Mouse (Mus musculus): ENCODE measurements at regions not wholly inside any gene's neighbourhood (a gene's known extent, or its start where the extent isn't known, plus 50 kb on each side); places are given as distances from the start of the nearest gene placed in this dataset.
A peak's percentile ranks its signal among the peaks of the same experiment; 100 is the strongest.

GRCm38 (mm10) chr1:57265012-57265760 is 112.2 kb upstream of the 1700066M21Rik start:
- H3K4me2 ChIP-seq (ENCODE audit: low read depth) = no peak overlapping the region
- no peaks in the 10 kb centered on the region for H3K27me3 ChIP-seq (ENCODE audit: control insufficient read depth, insufficient read depth, low read length)
- DNase-seq (ENCODE audit: low read depth in 3 of 3, low spot score in 3 of 3) = no peak
- H3K4me3 ChIP-seq (ENCODE audit: insufficient read depth in 1 of 2, low read depth in 2 of 2, low read length in 2 of 2) = no peak overlapping the region
- no peak overlapping the region for H3K9ac ChIP-seq (replicated peaks)
- no peak overlapping the region for H3K27ac ChIP-seq
- H3K9me3 ChIP-seq (ENCODE audit: control insufficient read depth, low read length) = no peaks in the 10 kb centered on the region
- TF ChIP-seq CTCF (IDR thresholded peaks at IDR 0.05; ENCODE audit: low read depth) (no peak), EP300 (IDR thresholded peaks at IDR 0.05; ENCODE audit: low read depth) (no peak)
- ATAC-seq (ENCODE audit: insufficient read depth) = no peak
- 41% methylated on average over 12 of the region's 12 CpGs for WGBS (ENCODE audit: insufficient replicate concordance)
- peaks cover 0 to 5% of the 10 kb centered on the region in 2 experiments; a peak in 1 of 4 replicates for H3K4me1 ChIP-seq (replicated peaks; ENCODE audit: control insufficient read depth in 2 of 2, insufficient read depth in 2 of 2, low read length in 1 of 2)
- H3K36me3 ChIP-seq (replicated peaks; ENCODE audit: control insufficient read depth, insufficient read depth, low read depth) = no peaks in the 10 kb centered on the region

GRCm38 (mm10) chr1:57266695-57267094 is 110.7 kb upstream of the 1700066M21Rik start:
- H3K4me3 ChIP-seq (ENCODE audit: insufficient read depth in 1 of 2, low read depth in 2 of 2, low read length in 2 of 2) = no peak overlapping the region
- TF ChIP-seq CTCF (IDR thresholded peaks at IDR 0.05; ENCODE audit: low read depth) = no peak
- TF ChIP-seq EP300 (IDR thresholded peaks at IDR 0.05; ENCODE audit: low read depth) = no peak
- H3K9me3 ChIP-seq (ENCODE audit: control insufficient read depth, low read length) = no peaks in the 10 kb centered on the region
- DNase-seq (ENCODE audit: low read depth in 3 of 3, low spot score in 3 of 3) = no peak
- no peaks in the 10 kb centered on the region for H3K27me3 ChIP-seq (ENCODE audit: control insufficient read depth, insufficient read depth, low read length)
- H3K4me2 ChIP-seq (ENCODE audit: low read depth) = no peak overlapping the region
- 59% methylated on average over 4 of the region's 4 CpGs for WGBS (ENCODE audit: insufficient replicate concordance)
- no peak overlapping the region for H3K27ac ChIP-seq
- no peak overlapping the region for H3K9ac ChIP-seq (replicated peaks)
- peaks cover 0 to 5% of the 10 kb centered on the region in 2 experiments; a peak in 1 of 4 replicates for H3K4me1 ChIP-seq (replicated peaks; ENCODE audit: control insufficient read depth in 2 of 2, insufficient read depth in 2 of 2, low read length in 1 of 2)
- no peaks in the 10 kb centered on the region for H3K36me3 ChIP-seq (replicated peaks; ENCODE audit: control insufficient read depth, insufficient read depth, low read depth)
- ATAC-seq (ENCODE audit: insufficient read depth) = no peak

GRCm38 (mm10) chr1:57267851-57268250 is 109.6 kb upstream of the 1700066M21Rik start:
- TF ChIP-seq EP300 (IDR thresholded peaks at IDR 0.05; ENCODE audit: low read depth) (no peak; the same call in 1 of the 2 replicates), CTCF (IDR thresholded peaks at IDR 0.05; ENCODE audit: low read depth) (no peak)
- Histone ChIP-seq H3K4me2 (ENCODE audit: low read depth) (no peak overlapping the region), H3K27ac (no peak overlapping the region), H3K36me3 (replicated peaks; ENCODE audit: control insufficient read depth, insufficient read depth, low read depth) (no peaks in the 10 kb centered on the region), H3K9ac (replicated peaks) (no peak overlapping the region), H3K9me3 (ENCODE audit: control insufficient read depth, low read length) (no peaks in the 10 kb centered on the region), H3K4me1 (replicated peaks; ENCODE audit: control insufficient read depth in 2 of 2, insufficient read depth in 2 of 2, low read length in 1 of 2) (peaks cover 0 to 5% of the 10 kb centered on the region in 2 experiments; a peak in 1 of 4 replicates), H3K27me3 (ENCODE audit: control insufficient read depth, insufficient read depth, low read length) (no peaks in the 10 kb centered on the region), H3K4me3 (ENCODE audit: insufficient read depth in 1 of 2, low read depth in 2 of 2, low read length in 2 of 2) (no peak overlapping the region)
- WGBS (ENCODE audit: insufficient replicate concordance) = 11% methylated on average over 2 of the region's 2 CpGs
- no peak for ATAC-seq (ENCODE audit: insufficient read depth)
- DNase-seq (ENCODE audit: low read depth in 3 of 3, low spot score in 3 of 3) = no peak

GRCm38 (mm10) chr1:57269679-57270354 is 107.6 kb upstream of the 1700066M21Rik start:
- no peak overlapping the region for H3K4me2 ChIP-seq (ENCODE audit: low read depth)
- TF ChIP-seq CTCF (IDR thresholded peaks at IDR 0.05; ENCODE audit: low read depth) = peak; percentile 48
- TF ChIP-seq EP300 (IDR thresholded peaks at IDR 0.05; ENCODE audit: low read depth) = no peak
- no peaks in the 10 kb centered on the region for H3K36me3 ChIP-seq (replicated peaks; ENCODE audit: control insufficient read depth, insufficient read depth, low read depth)
- H3K27me3 ChIP-seq (ENCODE audit: control insufficient read depth, insufficient read depth, low read length) = no peaks in the 10 kb centered on the region
- 39% methylated on average over 13 of the region's 13 CpGs for WGBS (ENCODE audit: insufficient replicate concordance)
- no peak overlapping the region for H3K9ac ChIP-seq (replicated peaks)
- no peak for ATAC-seq (ENCODE audit: insufficient read depth)
- H3K27ac ChIP-seq = no peak overlapping the region
- no peaks in the 10 kb centered on the region for H3K9me3 ChIP-seq (ENCODE audit: control insufficient read depth, low read length)
- no peak overlapping the region for H3K4me3 ChIP-seq (ENCODE audit: insufficient read depth in 1 of 2, low read depth in 2 of 2, low read length in 2 of 2)
- DNase-seq (ENCODE audit: low read depth in 3 of 3, low spot score in 3 of 3) = no peak
- peaks cover 0 to 5% of the 10 kb centered on the region in 2 experiments; a peak in 1 of 4 replicates for H3K4me1 ChIP-seq (replicated peaks; ENCODE audit: control insufficient read depth in 2 of 2, insufficient read depth in 2 of 2, low read length in 1 of 2)

- Histone ChIP-seq H3K4me3 (ENCODE audit: insufficient read depth in 1 of 2, low read depth in 2 of 2, low read length in 2 of 2) (no peak overlapping the region), H3K36me3 (replicated peaks; ENCODE audit: control insufficient read depth, insufficient read depth, low read depth) (no peaks in the 10 kb centered on the region), H3K4me1 (replicated peaks; ENCODE audit: control insufficient read depth in 2 of 2, insufficient read depth in 2 of 2, low read length in 1 of 2) (peaks cover 0 to 3% of the 10 kb centered on the region in 2 experiments; a peak in 1 of 4 replicates), H3K27ac (no peak overlapping the region), H3K4me2 (ENCODE audit: low read depth) (no peak overlapping the region), H3K27me3 (ENCODE audit: control insufficient read depth, insufficient read depth, low read length) (no peaks in the 10 kb centered on the region), H3K9ac (replicated peaks) (no peak overlapping the region), H3K9me3 (ENCODE audit: control insufficient read depth, low read length) (no peaks in the 10 kb centered on the region)
- TF ChIP-seq EP300 (IDR thresholded peaks at IDR 0.05; ENCODE audit: low read depth) = no peak
- TF ChIP-seq CTCF (IDR thresholded peaks at IDR 0.05; ENCODE audit: low read depth) = no peak
- ATAC-seq (ENCODE audit: insufficient read depth) (no peak), DNase-seq (ENCODE audit: low read depth in 3 of 3, low spot score in 3 of 3) (no peak)
- 72% methylated on average over 5 of the region's 5 CpGs for WGBS (ENCODE audit: insufficient replicate concordance)
These were observed 104.8 kb upstream of the 1700066M21Rik start for GRCm38 (mm10) chr1:57272593-57272992.
